ENCODE assay signal across 8 mouse cellular contexts in the genomic region with DNA sequence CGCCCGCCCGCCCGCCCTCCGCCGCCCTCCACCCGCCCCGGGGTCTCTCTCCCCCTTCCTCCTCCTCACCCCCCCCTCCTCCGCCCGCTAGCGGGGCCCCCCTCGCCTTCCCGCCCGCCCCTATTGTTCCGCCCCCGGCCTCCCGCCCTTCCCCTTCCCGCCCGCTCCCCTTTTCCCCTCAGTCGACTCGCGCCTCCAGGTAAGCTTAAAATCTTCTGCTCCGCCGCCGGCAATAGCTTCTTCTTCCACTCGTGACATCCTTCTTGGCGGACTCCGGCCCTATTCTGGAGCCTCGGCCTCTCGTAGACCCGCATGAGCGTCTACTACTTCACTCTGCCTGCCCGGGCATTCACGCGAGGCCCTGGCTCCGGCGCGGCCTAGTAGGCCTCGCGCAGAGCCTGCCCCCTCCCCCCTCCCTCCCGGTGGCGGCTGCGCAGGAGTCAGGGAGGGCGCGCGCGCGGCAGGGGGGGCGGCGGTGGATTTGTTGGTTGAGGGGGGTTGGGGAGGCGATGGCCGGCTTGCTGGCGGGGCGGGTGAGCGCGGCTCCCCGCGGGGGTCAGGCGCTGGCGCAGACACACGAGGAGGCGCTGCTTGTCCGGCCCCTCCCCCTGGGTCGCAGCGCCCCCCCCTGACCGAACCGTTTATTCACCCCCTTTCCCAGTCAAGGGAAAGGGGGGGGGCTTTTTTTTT. TPM values are rescaled to one million over a fixed set of nuclear protein-coding genes. Genes with fewer than 3 reads are reported as not detected.
DNase-seq lines count a peak whose midpoint lies in the region; ATAC-seq lines count a peak whose summit lies in the region.

No protein-coding gene starts in this region.

- peaks cover 39% of the 10 kb centered on the region for H3K36me3 ChIP-seq in midbrain, embryonic 10.5 days

- peak; percentile 38 for ATAC-seq in granulocyte monocyte progenitor cell, adult 5-6 weeks (replicated peaks; ENCODE audit: poor library complexity, severe bottlenecking)

- H3K4me3 ChIP-seq in midbrain, embryonic 10.5 days, result peak overlapping the region; percentile 86

- peaks cover 20% of the 10 kb centered on the region for H3K4me1 ChIP-seq in midbrain, embryonic 10.5 days

- no peaks in the 10 kb centered on the region for H3K27me3 ChIP-seq in midbrain, embryonic 10.5 days (ENCODE audit: low read depth, poor library complexity, severe bottlenecking)

- H3K27ac ChIP-seq in midbrain, embryonic 10.5 days (replicated peaks), result peak overlapping the region; percentile 99

- intact Hi-C loops in left cerebral cortex, postnatal 4 days (cut with DNase I), result no loop called here

- WGBS in midbrain, embryonic 10.5 days, result under 1% methylated on average over 48 of the region's 67 CpGs

- peak; percentile 76 for DNase-seq in adrenal gland, adult 8-10 months
- peak; percentile 91 for DNase-seq in embryo, embryonic 9.5 days (ENCODE audit: extremely low spot score)
- DNase-seq in kidney, adult 11 months, result peak; percentile 79
- DNase-seq in left cerebral cortex, postnatal 4 days, result peak; percentile 93
- DNase-seq in midbrain, embryonic 10.5 days (ENCODE audit: low spot score), result peak; percentile 88
- peak; percentile 60 to 70 for DNase-seq in right cerebral cortex, postnatal 36 days (ENCODE audit: low spot score in 2 of 2)
- peak; percentile 70 to 74 for DNase-seq in urinary bladder, postnatal 36 days (ENCODE audit: low spot score in 2 of 2)

- H3K9me3 ChIP-seq in midbrain, embryonic 10.5 days (replicated peaks), result no peaks in the 10 kb centered on the region

RNA-seq across cellular contexts. Expression of a gene that starts 0.4 kb away (rescaled TPM):
- 100 to 1,000 TPM; 594 to 678 (median 630) TPM for total RNA-seq in adrenal gland, adult 8-10 months (2022)
- total RNA-seq in granulocyte monocyte progenitor cell, adult 5-6 weeks (2014; fragmentation: Nextera tagmentation), result 731 and 799 TPM in 2 replicates
- 213 and 218 TPM in 2 replicates for total RNA-seq in granulocyte monocyte progenitor cell, adult 5-6 weeks (2017)
- 100 to 1,000 TPM; 546 to 548 TPM for total RNA-seq in left cerebral cortex, postnatal 4 days (2021)
- polyA plus RNA-seq in midbrain, embryonic 10.5 days (2016; fragmentation: Nextera tagmentation; extraction: Ambion mirVana), result 194 and 201 TPM in 2 replicates

RNA-seq across cellular contexts. Expression of a gene that starts 11.9 kb away (rescaled TPM):
- 100 to 1,000 TPM in 2 of 4 experiments, 10 to 100 TPM in 2; 71.8 to 170 (median 96.4) TPM for total RNA-seq in adrenal gland, adult 8-10 months (2022)
- total RNA-seq in granulocyte monocyte progenitor cell, adult 5-6 weeks (2014; fragmentation: Nextera tagmentation), result 75.2 and 97.2 TPM in 2 replicates
- 35.4 and 53.4 TPM in 2 replicates for total RNA-seq in granulocyte monocyte progenitor cell, adult 5-6 weeks (2017)
- 10 to 100 TPM; 18.6 to 20.0 TPM for total RNA-seq in left cerebral cortex, postnatal 4 days (2021)
- polyA plus RNA-seq in midbrain, embryonic 10.5 days (2016; fragmentation: Nextera tagmentation; extraction: Ambion mirVana), result 75.7 and 82.3 TPM in 2 replicates

RNA-seq across cellular contexts. Expression of a gene that starts 25.6 kb away (rescaled TPM):
- 1 to 10 TPM; 1.1 to 1.9 (median 1.6) TPM for total RNA-seq in adrenal gland, adult 8-10 months (2022)
- total RNA-seq in granulocyte monocyte progenitor cell, adult 5-6 weeks (2014; fragmentation: Nextera tagmentation), result not detected in 2 replicates
- total RNA-seq in granulocyte monocyte progenitor cell, adult 5-6 weeks (2017), result not detected in 2 replicates
- 1 to 10 TPM in 1 of 2 experiments, under 1 TPM in 1; 0.93 to 1.4 TPM for total RNA-seq in left cerebral cortex, postnatal 4 days (2021)
- polyA plus RNA-seq in midbrain, embryonic 10.5 days (2016; fragmentation: Nextera tagmentation; extraction: Ambion mirVana), result 0.10 and 0.50 TPM in 2 replicates

RNA-seq across cellular contexts. Expression of a gene that starts 32.8 kb away (rescaled TPM):
- 1 to 10 TPM in 3 of 4 experiments, not detected in 1; 3.5 to 9.2 (median 8.3) TPM for total RNA-seq in adrenal gland, adult 8-10 months (2022)
- total RNA-seq in granulocyte monocyte progenitor cell, adult 5-6 weeks (2014; fragmentation: Nextera tagmentation), result 7.7 TPM in 1 of 2 replicates, not detected in the other
- total RNA-seq in granulocyte monocyte progenitor cell, adult 5-6 weeks (2017), result not detected in 2 replicates
- total RNA-seq in left cerebral cortex, postnatal 4 days (2021), result not detected
- polyA plus RNA-seq in midbrain, embryonic 10.5 days (2016; fragmentation: Nextera tagmentation; extraction: Ambion mirVana), result 3.5 TPM in 1 of 2 replicates, not detected in the other

RNA-seq across cellular contexts. Expression of a gene that starts 46.1 kb away (rescaled TPM):
- 10 to 100 TPM in 3 of 4 experiments, 1 to 10 TPM in 1; 9.5 to 27.1 (median 18.0) TPM for total RNA-seq in adrenal gland, adult 8-10 months (2022)
- 0.38 TPM in 1 of 2 replicates, not detected in the other for total RNA-seq in granulocyte monocyte progenitor cell, adult 5-6 weeks (2014; fragmentation: Nextera tagmentation)
- total RNA-seq in granulocyte monocyte progenitor cell, adult 5-6 weeks (2017), result 0.26 and 0.60 TPM in 2 replicates
- 10 to 100 TPM; 90.1 to 93.0 TPM for total RNA-seq in left cerebral cortex, postnatal 4 days (2021)
- 23.4 and 31.8 TPM in 2 replicates for polyA plus RNA-seq in midbrain, embryonic 10.5 days (2016; fragmentation: Nextera tagmentation; extraction: Ambion mirVana)

Comparison
In these comparisons a context has a peak if more than half of its experiments do, and no peak if none do; other contexts are left out.
1. Peak in every context shown above with its lines: DNase-seq, ATAC-seq, H3K4me3 ChIP-seq and H3K27ac ChIP-seq.